Mouse (Mus musculus) hindbrain, embryonic 11.5 days (tissue): ENCODE measurements around the gene Rmnd5a. TPM values are rescaled to one million over a fixed set of nuclear protein-coding genes. Genes with fewer than 3 reads are reported as not detected.

Experiments
- ATAC-seq: fragments of 200-750 bp; cut with Nextera tagmentation; 2 replicates; pipeline ENCODE4 v1.8.0; 2017; ENCODE audit warnings: mild to moderate bottlenecking, moderate TSS enrichment, moderate library complexity; ENCODE audit not compliant: low FRiP score
- DNase-seq: peaks from one replicate; pipeline ENCODE4 v3.0.0-alpha.2; 2015; ENCODE audit warnings: low spot score
- H3K27ac ChIP-seq: fragments of 300-500 bp; sonication (generic); 2 replicates; pipeline ENCODE4 v1.5.1; 2014; ENCODE audit warnings: mild to moderate bottlenecking, low read depth, low read length
- H3K27me3 ChIP-seq: fragments of 300-500 bp; sonication (generic); 2 replicates; pipeline ENCODE4 v1.6.1; 2014; ENCODE audit warnings: mild to moderate bottlenecking, low read length, moderate library complexity, mixed read lengths; ENCODE audit not compliant: control insufficient read depth, insufficient read depth
- H3K36me3 ChIP-seq: fragments of 300-500 bp; sonication (generic); 2 replicates; pipeline ENCODE4 v1.6.1; 2014; ENCODE audit warnings: mild to moderate bottlenecking, low read length, moderate library complexity, mixed read lengths; ENCODE audit not compliant: control insufficient read depth, insufficient read depth
- H3K4me1 ChIP-seq: fragments of 300-500 bp; sonication (generic); replicated peaks from 2 replicates; pipeline ENCODE4 v1.6.1; 2014; ENCODE audit warnings: low read length, mixed read lengths; ENCODE audit not compliant: control insufficient read depth, insufficient read depth
- H3K4me2 ChIP-seq: fragments of 300-500 bp; sonication (generic); replicated peaks from 2 replicates; pipeline ENCODE4 v1.6.1; 2014; ENCODE audit warnings: mild to moderate bottlenecking, low read depth, low read length
- H3K4me3 ChIP-seq: fragments of 300-500 bp; sonication (generic); 2 replicates; pipeline ENCODE4 v1.5.1; 2014; ENCODE audit warnings: low read depth, low read length
- H3K9ac ChIP-seq: fragments of 300-500 bp; sonication (generic); 2 replicates; pipeline ENCODE4 v1.6.1; 2014; ENCODE audit warnings: low read depth, low read length
- H3K9me3 ChIP-seq: fragments of 300-500 bp; sonication (generic); 2 replicates; pipeline ENCODE4 v1.6.1; 2016; ENCODE audit warnings: low read length; ENCODE audit not compliant: control insufficient read depth
- WGBS: fragments of 180-500 bp; shearing (Covaris S2); extraction: QIAGEN DNeasy Blood & Tissue Kit; methylation state at CpG from one replicate; pipeline ENCODE4 v1.1.7; 2014; 5-methylcytosine and 5-hydroxymethylcytosine counted together
- polyA plus RNA-seq: library from polyadenylated mRNA; unstranded; fragments of >200 nt; fragmentation: Nextera tagmentation; extraction: Ambion mirVana; gene quantifications from 2 replicates; pipeline ENCODE4 v1.2.1, GENCODE M21; 2014

Rmnd5a gene
- polyA plus RNA-seq, 1 experiment from 2014 or later = 7.1 TPM

DNA sequence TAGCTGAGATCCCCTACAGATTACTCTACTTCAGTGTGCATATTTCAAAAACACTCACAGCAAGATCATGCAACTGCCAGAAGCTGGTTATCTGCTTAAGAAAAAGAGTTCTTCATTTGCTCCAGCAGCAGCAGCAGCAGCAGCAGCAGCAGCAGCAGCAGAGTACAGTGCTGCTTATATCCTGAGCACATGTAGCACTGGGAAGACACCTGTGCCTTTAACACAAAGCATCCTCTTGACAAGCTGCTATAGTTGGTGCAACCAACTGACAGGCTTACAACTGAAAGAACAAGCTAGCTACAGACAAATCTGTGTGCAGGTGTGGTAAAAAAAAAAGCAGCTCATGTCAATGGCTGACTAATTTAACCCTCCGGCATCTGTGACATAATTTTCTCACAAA lies 44.4 kb downstream of the Rmnd5a start:
- Histone ChIP-seq H3K4me3 (no peak overlapping the region), H3K4me1 (no peaks in the 10 kb centered on the region), H3K9ac (no peak overlapping the region), H3K4me2 (no peak overlapping the region), H3K27ac (no peak overlapping the region), H3K36me3 (no peaks in the 10 kb centered on the region), H3K27me3 (no peaks in the 10 kb centered on the region), H3K9me3 (no peaks in the 10 kb centered on the region)
- no peak for ATAC-seq
- WGBS = 100% methylated on average over 1 of the region's 1 CpGs
- DNase-seq = no peak

DNA sequence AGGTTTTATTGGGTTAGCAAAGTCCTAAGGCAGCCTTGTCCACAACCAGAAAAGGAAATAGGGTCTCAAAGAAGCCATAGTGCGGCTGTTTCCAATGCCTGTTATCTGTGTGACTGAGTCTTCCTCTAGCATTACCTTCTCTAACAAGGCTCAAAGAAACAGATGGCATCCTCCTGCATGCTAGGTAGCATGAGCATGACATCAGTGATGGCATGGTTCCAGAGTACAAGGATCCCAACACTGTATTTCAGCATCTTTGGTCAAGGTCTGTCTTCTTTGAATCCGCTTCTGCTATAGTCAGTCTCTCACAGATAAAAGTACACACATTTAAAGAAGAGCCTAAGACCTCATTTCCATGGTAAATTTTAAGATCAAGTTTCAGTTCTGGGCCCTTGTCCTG lies 49.9 kb downstream of the Rmnd5a start:
- 93% methylated on average over 2 of the region's 2 CpGs for WGBS
- DNase-seq = no peak
- no peak overlapping the region for H3K4me2 ChIP-seq
- H3K9ac ChIP-seq = no peak overlapping the region
- no peaks in the 10 kb centered on the region for H3K4me1 ChIP-seq
- no peaks in the 10 kb centered on the region for H3K27me3 ChIP-seq
- no peak overlapping the region for H3K27ac ChIP-seq
- H3K9me3 ChIP-seq = no peaks in the 10 kb centered on the region
- H3K4me3 ChIP-seq = no peak overlapping the region
- no peaks in the 10 kb centered on the region for H3K36me3 ChIP-seq
- no peak for ATAC-seq

DNA sequence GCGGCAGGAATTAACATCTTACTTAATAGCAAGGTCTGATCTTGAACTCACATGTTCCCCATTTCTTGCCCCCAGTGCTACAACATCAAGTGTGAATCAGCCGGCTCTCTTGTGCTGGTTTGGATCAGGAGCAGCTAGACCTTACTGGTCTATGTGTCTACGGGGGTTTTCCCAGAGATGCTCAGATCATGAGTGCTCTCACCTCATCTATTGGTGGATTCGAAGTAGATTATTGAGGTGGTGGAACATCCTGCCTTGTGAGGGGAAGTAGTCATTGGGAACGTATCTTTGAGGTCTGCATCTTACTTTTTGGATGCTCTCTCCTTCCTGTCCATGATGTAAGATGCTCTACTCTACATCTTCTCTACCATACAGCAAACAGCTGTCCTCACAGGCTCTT lies 58.8 kb downstream of the Rmnd5a start:
- WGBS = 93% methylated on average over 5 of the region's 5 CpGs
- H3K9me3 ChIP-seq = no peaks in the 10 kb centered on the region
- no peak for ATAC-seq
- DNase-seq = no peak
- H3K27me3 ChIP-seq = no peaks in the 10 kb centered on the region
- H3K4me2 ChIP-seq = no peak overlapping the region
- H3K36me3 ChIP-seq = no peaks in the 10 kb centered on the region
- no peaks in the 10 kb centered on the region for H3K4me1 ChIP-seq
- H3K27ac ChIP-seq = no peak overlapping the region
- no peak overlapping the region for H3K4me3 ChIP-seq
- H3K9ac ChIP-seq = no peak overlapping the region

DNA sequence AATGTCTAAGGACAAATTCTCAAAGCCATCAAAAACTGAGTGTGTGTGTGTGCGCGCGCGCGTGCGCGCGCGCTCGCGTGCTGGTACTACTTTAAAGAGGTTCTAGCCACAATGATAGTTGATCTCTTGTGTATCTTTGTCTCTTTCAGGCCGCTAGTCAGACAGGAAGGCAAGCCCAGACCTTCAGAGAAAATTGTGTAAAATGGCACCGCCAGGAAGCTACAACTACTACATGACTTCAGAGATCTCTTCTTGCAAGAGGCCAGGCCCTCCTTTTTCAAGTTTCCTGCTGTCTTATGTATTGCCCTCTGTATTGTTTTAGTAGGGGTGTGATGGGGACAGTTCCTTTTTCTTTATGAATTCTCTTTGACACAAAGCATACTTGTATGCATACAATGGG lies 63.7 kb downstream of the Rmnd5a start:
- DNase-seq (no peak), ATAC-seq (no peak)
- Histone ChIP-seq H3K9ac (no peak overlapping the region), H3K36me3 (no peaks in the 10 kb centered on the region), H3K27me3 (no peaks in the 10 kb centered on the region), H3K9me3 (no peaks in the 10 kb centered on the region), H3K4me2 (no peak overlapping the region), H3K27ac (no peak overlapping the region), H3K4me1 (no peaks in the 10 kb centered on the region), H3K4me3 (no peak overlapping the region)
- WGBS = 97% methylated on average over 13 of the region's 13 CpGs

DNA sequence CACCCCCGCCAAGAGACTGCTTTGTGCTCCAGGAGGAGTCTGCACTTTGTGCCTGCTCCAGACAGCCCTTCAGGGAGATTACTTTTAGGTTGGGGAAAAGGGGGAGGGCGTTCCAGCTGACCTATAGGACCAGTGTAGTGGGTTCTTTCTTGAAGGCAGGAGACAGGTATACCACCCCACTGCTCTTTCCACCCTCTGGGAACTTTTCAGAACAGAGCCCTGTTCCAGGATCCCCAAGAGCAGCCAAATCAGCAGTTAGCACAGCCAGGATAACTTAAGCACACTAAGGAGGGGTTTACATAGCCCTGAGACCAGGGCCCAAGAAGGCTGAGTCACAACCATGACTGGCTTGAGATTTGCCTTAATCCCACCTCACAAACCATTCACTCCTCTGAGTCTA lies 65.5 kb downstream of the Rmnd5a start:
- WGBS = 85% methylated on average over 2 of the region's 2 CpGs
- no peak overlapping the region for H3K9ac ChIP-seq
- H3K4me3 ChIP-seq = no peak overlapping the region
- H3K4me2 ChIP-seq = no peak overlapping the region
- ATAC-seq (no peak), DNase-seq (no peak)
- no peaks in the 10 kb centered on the region for H3K27me3 ChIP-seq
- H3K9me3 ChIP-seq = no peaks in the 10 kb centered on the region
- no peaks in the 10 kb centered on the region for H3K36me3 ChIP-seq
- no peaks in the 10 kb centered on the region for H3K4me1 ChIP-seq
- no peak overlapping the region for H3K27ac ChIP-seq

DNA sequence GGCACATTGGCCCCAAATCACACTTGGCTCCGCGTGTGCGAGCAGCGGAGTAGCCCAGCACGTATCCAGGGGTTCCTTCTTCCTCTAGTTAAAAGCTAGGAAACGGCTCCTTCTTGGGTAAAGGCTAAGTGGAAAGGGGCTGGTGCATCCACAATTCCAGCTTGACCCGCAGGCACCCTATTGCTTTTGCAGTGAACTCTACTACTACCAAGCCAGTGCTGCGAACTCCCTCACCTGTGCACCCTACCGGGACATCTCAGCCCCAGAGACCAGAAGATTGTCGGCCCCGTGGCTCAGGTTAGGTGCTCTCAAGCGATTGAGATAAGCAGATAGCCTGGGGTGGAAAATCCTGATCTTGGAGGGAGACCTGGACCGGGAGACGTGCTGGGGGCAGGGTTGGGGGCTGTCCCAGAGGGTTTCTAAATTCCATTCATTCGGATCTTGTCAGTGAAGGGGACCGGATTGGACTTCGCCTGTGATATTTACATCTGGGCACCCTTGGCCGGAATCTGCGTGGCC lies 66.1 kb downstream of the Rmnd5a start:
- WGBS = 87% methylated on average over 19 of the region's 19 CpGs
- H3K27me3 ChIP-seq = no peaks in the 10 kb centered on the region
- no peak overlapping the region for H3K4me3 ChIP-seq
- no peak overlapping the region for H3K27ac ChIP-seq
- H3K9ac ChIP-seq = no peak overlapping the region
- H3K4me2 ChIP-seq = no peak overlapping the region
- H3K36me3 ChIP-seq = no peaks in the 10 kb centered on the region
- no peak for ATAC-seq
- DNase-seq = no peak
- H3K4me1 ChIP-seq = no peaks in the 10 kb centered on the region
- no peaks in the 10 kb centered on the region for H3K9me3 ChIP-seq

DNA sequence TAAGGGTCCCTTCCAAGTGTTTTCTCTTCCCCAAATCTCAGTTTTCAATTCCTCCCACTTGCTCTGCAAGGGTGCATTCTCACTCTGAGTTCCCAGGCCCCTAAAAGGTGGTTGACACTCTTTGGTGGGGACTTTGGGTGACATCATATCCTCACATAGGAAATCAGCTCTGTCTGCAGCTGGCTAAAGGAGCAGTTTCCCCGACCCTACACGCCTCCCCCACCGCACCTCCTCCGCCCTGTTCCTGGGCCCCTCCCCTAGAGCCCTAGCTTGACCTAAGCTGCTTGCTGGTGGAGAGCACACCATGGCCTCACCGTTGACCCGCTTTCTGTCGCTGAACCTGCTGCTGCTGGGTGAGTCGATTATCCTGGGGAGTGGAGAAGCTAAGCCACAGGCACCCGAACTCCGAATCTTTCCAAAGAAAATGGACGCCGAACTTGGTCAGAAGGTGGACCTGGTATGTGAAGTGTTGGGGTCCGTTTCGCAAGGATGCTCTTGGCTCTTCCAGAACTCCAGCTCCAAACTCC lies 67.1 kb downstream of the Rmnd5a start, which contains the start of gene Cd8a:
TSS of gene Cd8a (plus strand) at position 179 of the 527 bp plus-strand sequence.
- Histone ChIP-seq H3K9me3 (no peaks in the 10 kb centered on the region), H3K4me1 (no peaks in the 10 kb centered on the region), H3K4me2 (no peak within 1 kb of the TSS), H3K36me3 (no peaks in the 10 kb centered on the region), H3K27me3 (no peaks in the 10 kb centered on the region), H3K9ac (no peak within 1 kb of the TSS), H3K27ac (no peak within 1 kb of the TSS), H3K4me3 (no peak within 1 kb of the TSS)
- DNase-seq (no peak), ATAC-seq (no peak)
- 82% methylated on average over 14 of the region's 14 CpGs for WGBS

DNA sequence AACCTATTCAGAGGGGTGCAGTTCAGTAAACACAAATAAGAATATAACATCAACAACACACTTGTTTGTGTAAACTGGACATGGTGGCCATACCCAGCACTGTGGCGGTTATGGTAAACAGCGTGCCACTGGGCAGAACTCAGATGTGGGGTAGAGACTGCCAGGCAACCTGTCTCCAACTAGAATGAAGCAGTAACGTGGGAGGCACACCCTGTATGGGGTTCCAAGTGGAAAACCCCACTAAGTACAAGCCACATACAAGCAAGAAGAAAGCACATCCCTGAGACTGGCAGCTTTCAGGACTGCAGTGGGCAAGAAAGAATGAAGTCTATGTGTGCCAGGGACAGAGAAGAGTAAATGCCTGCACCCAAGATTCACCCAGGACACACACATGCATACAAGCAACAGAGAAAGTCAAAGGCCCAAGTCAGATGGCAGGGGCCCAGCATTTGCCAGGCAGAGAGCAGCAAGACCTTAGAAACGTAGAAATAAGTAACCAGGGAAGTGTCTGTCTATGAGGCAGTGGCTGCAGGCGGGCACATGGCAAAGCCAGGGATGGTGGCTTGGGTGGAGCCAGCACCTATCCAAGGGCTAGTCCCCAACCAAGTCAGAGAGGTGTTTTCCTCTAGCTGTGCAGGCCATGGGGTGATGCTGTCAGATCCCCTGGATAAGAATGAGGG lies 68.3 kb downstream of the Rmnd5a start:
- WGBS = 83% methylated on average over 5 of the region's 5 CpGs
- no peaks in the 10 kb centered on the region for H3K36me3 ChIP-seq
- no peak for DNase-seq
- no peak for ATAC-seq
- H3K27me3 ChIP-seq = no peaks in the 10 kb centered on the region
- no peaks in the 10 kb centered on the region for H3K9me3 ChIP-seq
- no peak overlapping the region for H3K4me2 ChIP-seq
- H3K4me1 ChIP-seq = no peaks in the 10 kb centered on the region
- H3K27ac ChIP-seq = no peak overlapping the region
- H3K4me3 ChIP-seq = no peak overlapping the region
- no peak overlapping the region for H3K9ac ChIP-seq

DNA sequence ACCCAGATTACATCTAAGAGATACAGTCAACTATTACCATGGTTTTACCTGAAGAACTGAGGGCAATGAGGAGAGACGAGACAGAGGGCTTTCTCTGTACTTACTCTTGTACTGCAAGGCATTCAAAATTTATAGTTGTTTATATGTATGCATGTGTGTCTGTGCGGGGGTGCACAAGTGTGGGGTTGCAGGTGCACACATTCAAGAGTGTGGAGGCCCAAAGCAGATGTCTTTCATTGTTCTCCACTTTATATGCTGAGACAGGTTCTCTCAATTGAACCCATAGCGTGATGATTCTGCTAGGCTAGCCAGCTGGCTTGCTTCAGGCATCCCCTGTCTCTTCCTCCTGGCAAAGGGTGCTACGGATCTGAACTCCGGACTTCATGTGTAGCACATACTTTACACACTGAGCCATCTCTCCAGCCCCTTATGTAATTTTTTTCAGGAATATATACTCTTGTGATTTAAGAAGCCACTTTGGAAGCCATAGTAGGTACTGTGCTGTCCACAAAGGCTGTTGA lies 69.3 kb downstream of the Rmnd5a start:
- H3K9me3 ChIP-seq = no peaks in the 10 kb centered on the region
- ATAC-seq (no peak), DNase-seq (no peak)
- H3K36me3 ChIP-seq = no peaks in the 10 kb centered on the region
- no peaks in the 10 kb centered on the region for H3K4me1 ChIP-seq
- WGBS = 87% methylated on average over 5 of the region's 5 CpGs
- H3K27me3 ChIP-seq = no peaks in the 10 kb centered on the region
- H3K4me2 ChIP-seq = no peak overlapping the region
- no peak overlapping the region for H3K27ac ChIP-seq
- no peak overlapping the region for H3K4me3 ChIP-seq
- H3K9ac ChIP-seq = no peak overlapping the region
